Mouse (Mus musculus) G1E (cell line): Measurements from ENCODE around the gene Gsdma.

Experiments used
- CTCF ChIP-seq: IDR thresholded peaks from 2 replicates; pipeline ENCODE4 v1.5.1; 2012; ENCODE audit warnings: low read depth, low read length, inconsistent platforms, mixed read lengths
- GATA1 ChIP-seq: IDR thresholded peaks from 2 replicates; pipeline ENCODE4 v1.6.1; 2012; ENCODE audit warnings: borderline replicate concordance, low read length, inconsistent platforms, mixed read lengths
- GATA2 ChIP-seq: IDR thresholded peaks from 2 replicates; pipeline ENCODE4 v1.6.1; 2012; ENCODE audit warnings: low read depth, low read length, inconsistent platforms, borderline replicate concordance
- POLR2AphosphoS5 ChIP-seq: IDR thresholded peaks from 2 replicates; pipeline ENCODE4 v1.6.1; 2012; ENCODE audit warnings: low read depth, low read length, inconsistent platforms; ENCODE audit not compliant: insufficient replicate concordance
- TAL1 ChIP-seq: conservative IDR thresholded peaks from 2 replicates; pipeline ENCODE4 v1.6.1; 2012; ENCODE audit warnings: low read depth, low read length, inconsistent platforms, mixed read lengths

GRCm38 (mm10) chr11:98696454-98697216 is 32.5 kb downstream of the Gsdma start:
- no peak for TF ChIP-seq CTCF
- TF ChIP-seq TAL1 = no peak
- TF ChIP-seq POLR2AphosphoS5 = no peak
- no peak for TF ChIP-seq GATA1
- no peak for TF ChIP-seq GATA2
